Mouse (Mus musculus) brain, embryonic 14.5 days (tissue): ENCODE data around the gene Agbl1.

Source experiments
- CTCF ChIP-seq: fragments of 200-500 bp; IDR thresholded peaks from 2 replicates; pipeline ENCODE4 v1.5.1; 2012; ENCODE audit warnings: inconsistent platforms, mild to moderate bottlenecking, moderate library complexity, borderline replicate concordance; ENCODE audit not compliant: insufficient read depth, insufficient read length; ENCODE audit errors: extremely low read depth
- POLR2A ChIP-seq: fragments of 200-500 bp; IDR thresholded peaks from 2 replicates; pipeline ENCODE4 v1.6.1; 2012; ENCODE audit warnings: mild to moderate bottlenecking, inconsistent platforms, borderline replicate concordance; ENCODE audit not compliant: poor library complexity, insufficient read depth, insufficient read length, severe bottlenecking; ENCODE audit errors: extremely low read depth

DNA sequence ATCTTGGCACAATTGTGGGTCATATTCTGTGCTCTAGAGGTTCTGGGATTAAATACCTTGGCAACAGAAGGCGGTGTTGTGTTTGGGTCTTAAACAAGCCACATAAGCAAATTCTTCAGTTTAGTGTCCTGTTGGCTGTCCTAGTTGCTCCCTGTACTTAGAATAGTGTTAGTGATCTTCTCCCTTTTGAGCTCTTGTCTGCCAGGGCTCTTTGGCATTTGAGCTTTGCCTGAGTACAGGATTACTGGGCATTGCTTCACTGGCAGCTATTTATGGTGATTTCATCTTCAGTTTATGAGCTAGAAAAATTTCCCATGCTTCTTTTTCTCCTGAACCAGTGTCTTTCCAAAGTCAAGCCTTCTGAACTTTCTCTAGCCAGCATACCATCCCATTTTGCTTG, 111.9 kb downstream of the Agbl1 start:
- TF ChIP-seq CTCF (no peak), POLR2A (no peak)
